Mouse (Mus musculus) neural tube, embryonic 14.5 days (tissue): ENCODE data around the gene Nav2. TPM values are rescaled to one million over a fixed set of nuclear protein-coding genes. Genes with fewer than 3 reads are reported as not detected.
A peak's percentile ranks its signal among the peaks of the same experiment; 100 is the strongest.

Source experiments
- ATAC-seq: fragments of 200-750 bp; cut with Nextera tagmentation; 2 replicates; pipeline ENCODE4 v1.8.0; 2017; ENCODE audit warnings: low read depth, mild to moderate bottlenecking, moderate TSS enrichment, moderate library complexity
- H3K27ac ChIP-seq: fragments of 300-500 bp; sonication (generic); 2 replicates; pipeline ENCODE4 v1.5.1; 2014; ENCODE audit warnings: low read depth, mild to moderate bottlenecking, control low read depth, low read length, moderate library complexity, mixed read lengths
- H3K27me3 ChIP-seq: fragments of 300-500 bp; sonication (generic); 2 replicates; pipeline ENCODE4 v1.6.1; 2014; ENCODE audit warnings: low read length; ENCODE audit not compliant: control insufficient read depth, insufficient read depth
- H3K36me3 ChIP-seq: fragments of 300-500 bp; sonication (generic); 2 replicates; pipeline ENCODE4 v1.6.1; 2014; ENCODE audit warnings: low read length, mixed read lengths; ENCODE audit not compliant: control insufficient read depth, insufficient read depth
- H3K4me1 ChIP-seq: fragments of 300-500 bp; sonication (generic); 2 replicates; pipeline ENCODE4 v1.6.1; 2014; ENCODE audit warnings: low read length; ENCODE audit not compliant: control insufficient read depth, insufficient read depth
- H3K4me2 ChIP-seq: fragments of 300-500 bp; sonication (generic); 2 replicates; pipeline ENCODE4 v1.6.1; 2014; ENCODE audit warnings: mild to moderate bottlenecking, low read depth, low read length, control low read depth
- H3K4me3 ChIP-seq: fragments of 300-500 bp; sonication (generic); 2 replicates; pipeline ENCODE4 v1.5.1; 2014; ENCODE audit warnings: low read depth, low read length, control low read depth, mixed read lengths
- H3K9ac ChIP-seq: fragments of 300-500 bp; sonication (generic); replicated peaks from 2 replicates; pipeline ENCODE4 v1.6.1; 2014; ENCODE audit warnings: low read depth, mild to moderate bottlenecking, control low read depth, low read length, mixed read lengths
- H3K9me3 ChIP-seq: fragments of 300-500 bp; sonication (generic); 2 replicates; pipeline ENCODE4 v1.6.1; 2016; ENCODE audit warnings: low read length; ENCODE audit not compliant: control insufficient read depth
- WGBS: fragments of 180-500 bp; shearing (Covaris S2); extraction: QIAGEN DNeasy Blood & Tissue Kit; methylation state at CpG from one replicate; pipeline ENCODE4 v1.1.7; 2014; 5-methylcytosine and 5-hydroxymethylcytosine counted together
- polyA plus RNA-seq: library from polyadenylated mRNA; unstranded; fragments of >200 nt; fragmentation: Nextera tagmentation; extraction: Ambion mirVana; gene quantifications from 2 replicates; pipeline ENCODE4 v1.2.1, GENCODE M21; 2014

Gene Nav2
- polyA plus RNA-seq, 1 experiment from 2014 or later = 36.5 TPM

DNA sequence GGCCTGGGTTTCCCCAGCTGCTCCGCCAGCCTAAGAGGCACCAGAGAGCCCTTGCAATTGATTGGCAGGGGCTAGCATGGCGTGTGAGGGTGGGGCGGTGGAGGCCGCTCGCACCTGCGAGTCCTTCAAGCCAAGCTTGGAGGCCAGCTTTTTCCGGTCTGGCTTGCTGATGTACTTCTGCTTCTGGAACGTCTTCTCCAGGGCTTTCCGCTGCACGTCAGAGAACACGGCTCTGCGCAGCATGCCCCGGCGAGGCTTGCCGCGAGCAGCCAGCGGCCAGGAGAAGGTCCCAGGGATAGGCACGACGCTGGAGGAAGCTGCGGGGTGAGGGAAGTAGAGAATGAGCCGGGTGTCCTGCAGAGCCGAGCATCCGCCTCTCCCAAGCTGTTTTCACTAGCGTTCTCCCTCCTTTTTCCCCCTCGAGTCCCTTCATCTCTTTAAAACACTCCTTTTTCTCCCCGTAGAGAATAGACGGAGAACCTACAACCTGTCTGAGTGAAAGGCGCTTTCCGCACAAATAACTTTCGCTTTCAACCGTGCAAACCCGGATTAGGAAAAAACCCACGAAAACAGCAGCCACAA lies 725.0 kb downstream of the Nav2 start:
- Histone ChIP-seq H3K4me1 (0 out of 2 replicates have a peak, but pooled peaks cover 9% of the 10 kb centered on the region), H3K27ac (no peak overlapping the region), H3K36me3 (no peaks in the 10 kb centered on the region), H3K27me3 (peaks cover 63% of the 10 kb centered on the region), H3K9ac (no peak overlapping the region), H3K4me3 (peak overlapping the region; percentile 5; the same call in 1 of the 2 replicates), H3K9me3 (no peaks in the 10 kb centered on the region), H3K4me2 (peak overlapping the region; percentile 32; the same call in 1 of the 2 replicates)
- WGBS = under 1% methylated on average over 33 of the region's 33 CpGs
- ATAC-seq = peak; percentile 15; the same call in 1 of the 2 replicates

DNA sequence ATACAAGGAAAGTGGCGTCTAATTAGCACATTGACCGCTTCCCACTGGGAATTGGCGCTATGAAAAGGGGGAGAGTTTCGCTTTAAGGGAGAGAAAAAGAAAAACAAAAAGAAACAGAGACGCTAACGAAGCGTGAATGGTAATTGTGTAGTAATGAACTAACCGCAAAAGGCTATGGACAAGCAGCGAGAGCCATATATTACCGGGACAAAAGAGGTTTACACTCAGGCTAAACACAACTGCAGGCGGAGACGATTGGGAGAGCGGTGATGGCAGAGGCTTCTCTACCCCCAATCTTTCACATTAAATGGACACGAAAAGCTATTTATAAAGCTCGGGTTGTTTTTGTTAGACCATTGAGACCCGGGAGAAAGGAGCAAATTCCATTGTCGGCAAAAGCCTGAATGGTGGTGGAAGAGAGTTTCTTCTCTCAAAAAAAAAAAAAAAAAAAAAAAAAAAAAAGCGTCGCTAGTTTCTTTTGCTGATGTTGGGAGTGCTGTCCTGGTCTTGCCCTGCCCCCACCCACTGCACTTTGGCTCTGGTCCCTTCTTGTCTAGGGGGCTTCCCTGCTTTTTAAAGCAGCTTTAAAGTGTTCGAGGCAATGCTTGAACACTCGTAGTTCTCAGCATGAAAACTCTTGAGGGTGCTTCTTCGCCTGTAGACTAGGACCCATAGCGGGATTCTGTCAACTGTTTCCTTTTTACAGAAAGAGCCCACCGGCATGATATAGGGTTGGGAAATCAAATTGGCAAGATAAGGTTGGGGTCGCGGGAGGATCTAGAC lies 726.0 kb downstream of the Nav2 start:
- H3K9ac ChIP-seq = no peak overlapping the region
- peaks cover 64% of the 10 kb centered on the region for H3K27me3 ChIP-seq
- H3K4me2 ChIP-seq = no peak overlapping the region
- 0 out of 2 replicates have a peak, but pooled peaks cover 9% of the 10 kb centered on the region for H3K4me1 ChIP-seq
- H3K27ac ChIP-seq = no peak overlapping the region
- 0% methylated on average over 26 of the region's 26 CpGs for WGBS
- H3K36me3 ChIP-seq = no peaks in the 10 kb centered on the region
- H3K9me3 ChIP-seq = no peaks in the 10 kb centered on the region
- H3K4me3 ChIP-seq = no peak overlapping the region
- peak; percentile 36; the same call in 1 of the 2 replicates for ATAC-seq

DNA sequence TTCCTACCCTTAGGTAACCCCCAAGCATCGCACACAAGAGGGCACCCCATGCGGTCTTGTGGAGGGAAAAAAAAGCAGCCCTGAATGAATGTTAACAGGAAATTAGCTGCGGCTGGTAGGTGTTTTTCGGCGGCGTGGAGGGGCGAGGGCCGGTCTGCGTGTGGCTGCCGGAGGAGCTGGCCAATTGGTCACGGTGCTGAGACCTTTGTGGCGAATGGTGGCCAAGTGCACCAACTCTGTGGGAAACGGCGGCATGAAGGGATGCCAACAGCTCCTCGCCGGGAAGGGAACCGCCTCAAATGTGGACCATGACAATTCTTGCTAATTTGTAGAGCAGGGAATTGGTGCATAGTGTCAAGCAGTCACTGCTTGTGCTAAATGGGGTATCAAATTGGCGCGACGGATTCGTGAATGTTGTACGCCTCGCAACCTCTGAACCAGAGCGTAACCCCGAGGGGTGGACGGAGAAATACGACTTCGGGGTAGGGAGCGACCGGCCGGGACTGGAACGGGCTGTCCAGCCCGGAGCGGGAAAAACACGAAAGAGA lies 726.6 kb downstream of the Nav2 start:
- no peak overlapping the region for H3K9ac ChIP-seq
- H3K27ac ChIP-seq = no peak overlapping the region
- peaks cover 66% of the 10 kb centered on the region for H3K27me3 ChIP-seq
- ATAC-seq = peak; percentile 25; the same call in 1 of the 2 replicates
- H3K4me3 ChIP-seq = no peak overlapping the region
- H3K4me1 ChIP-seq = 0 out of 2 replicates have a peak, but pooled peaks cover 9% of the 10 kb centered on the region
- H3K9me3 ChIP-seq = no peaks in the 10 kb centered on the region
- no peak overlapping the region for H3K4me2 ChIP-seq
- under 1% methylated on average over 35 of the region's 35 CpGs for WGBS
- no peaks in the 10 kb centered on the region for H3K36me3 ChIP-seq

DNA sequence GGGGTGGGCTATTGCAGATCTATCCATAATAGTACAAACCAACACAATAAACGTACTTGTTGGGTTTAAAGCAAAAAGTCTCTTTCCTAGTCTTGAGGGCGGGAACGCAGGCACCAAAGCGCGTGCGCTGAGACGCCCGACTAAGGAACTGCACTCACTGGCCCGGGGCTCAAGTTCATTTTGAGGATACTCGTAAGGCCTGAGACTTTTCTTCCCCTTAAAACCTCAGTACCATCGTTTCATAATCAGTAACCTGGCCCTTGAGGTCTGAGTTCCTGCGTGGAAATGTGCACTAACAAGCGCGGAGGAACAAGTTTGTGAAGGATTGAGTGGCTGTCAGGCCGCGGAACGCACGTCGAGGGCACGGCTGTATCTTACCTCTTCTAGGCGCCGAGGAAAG lies 727.5 kb downstream of the Nav2 start:
- Histone ChIP-seq H3K4me2 (no peak overlapping the region), H3K27me3 (peaks cover 66% of the 10 kb centered on the region), H3K9ac (no peak overlapping the region), H3K4me3 (no peak overlapping the region), H3K36me3 (no peaks in the 10 kb centered on the region), H3K4me1 (0 out of 2 replicates have a peak, but pooled peaks cover 9% of the 10 kb centered on the region), H3K27ac (no peak overlapping the region), H3K9me3 (no peaks in the 10 kb centered on the region)
- ATAC-seq = no peak
- WGBS = under 1% methylated on average over 22 of the region's 22 CpGs

DNA sequence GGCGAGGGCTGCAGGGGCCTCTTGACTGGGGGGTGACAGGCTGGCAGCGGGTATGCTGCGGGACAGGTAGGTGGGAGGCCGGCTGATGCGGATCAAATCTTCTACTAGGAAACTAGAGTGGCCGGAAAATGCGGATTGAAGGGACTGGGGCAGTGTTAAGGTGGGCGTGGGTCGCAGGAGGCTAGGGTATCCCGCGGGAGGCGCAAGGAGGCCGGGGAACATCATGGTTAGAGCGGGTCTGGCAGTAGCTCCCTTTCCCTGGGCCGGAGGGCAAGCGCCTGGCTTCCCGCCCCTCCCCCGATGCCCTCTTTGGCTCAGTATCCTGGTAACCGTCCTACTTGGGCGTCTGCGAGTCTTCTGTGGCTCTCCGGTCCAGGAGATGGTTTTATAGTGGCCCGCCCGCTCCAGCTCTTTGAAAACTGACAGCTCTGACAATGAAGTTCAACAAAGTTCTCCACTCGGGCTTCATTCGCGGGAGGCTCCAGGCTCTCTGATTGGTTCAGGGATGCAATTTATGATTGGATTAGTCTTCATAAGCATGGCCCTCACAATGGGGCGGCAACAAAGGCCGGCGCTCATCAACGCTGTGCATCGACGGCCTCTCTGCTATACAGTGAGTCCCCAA lies 728.1 kb downstream of the Nav2 start, which contains the start of gene Dbx1:
TSS of gene Dbx1 (minus strand) at position 359 of the 625 bp plus-strand sequence.
- WGBS = under 1% methylated on average over 33 of the region's 33 CpGs
- Histone ChIP-seq H3K27ac (no peak within 1 kb of the TSS), H3K27me3 (peaks cover 62% of the 10 kb centered on the region), H3K4me2 (no peak within 1 kb of the TSS), H3K4me1 (0 out of 2 replicates have a peak, but pooled peaks cover 9% of the 10 kb centered on the region), H3K4me3 (no peak within 1 kb of the TSS), H3K9me3 (no peaks in the 10 kb centered on the region), H3K9ac (no peak within 1 kb of the TSS), H3K36me3 (no peaks in the 10 kb centered on the region)
- ATAC-seq = no peak

DNA sequence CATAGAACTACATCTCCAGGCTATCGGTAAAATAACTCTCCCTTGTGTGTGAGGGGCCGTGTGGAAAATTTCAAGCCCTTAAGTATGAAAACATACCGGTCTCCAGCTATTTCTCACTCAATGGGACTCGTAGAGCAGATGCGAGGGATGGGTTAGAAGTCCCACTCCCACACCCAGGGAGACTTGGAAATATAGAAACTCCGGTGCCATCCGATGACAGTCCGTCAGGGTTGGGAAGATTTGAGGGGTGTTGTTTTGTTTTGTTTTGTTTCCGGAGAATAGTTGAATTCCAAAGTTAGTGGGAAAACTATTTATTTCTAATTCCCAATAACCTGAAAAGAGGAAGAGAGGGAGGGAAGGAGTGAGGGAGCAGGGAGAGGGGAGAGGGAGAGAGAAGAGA lies 728.8 kb downstream of the Nav2 start:
- no peaks in the 10 kb centered on the region for H3K9me3 ChIP-seq
- ATAC-seq = no peak
- peaks cover 62% of the 10 kb centered on the region for H3K27me3 ChIP-seq
- no peaks in the 10 kb centered on the region for H3K36me3 ChIP-seq
- WGBS = 1% methylated on average over 9 of the region's 9 CpGs
- H3K27ac ChIP-seq = no peak overlapping the region
- H3K4me1 ChIP-seq = 0 out of 2 replicates have a peak, but pooled peaks cover 9% of the 10 kb centered on the region
- no peak overlapping the region for H3K4me3 ChIP-seq
- H3K9ac ChIP-seq = no peak overlapping the region
- no peak overlapping the region for H3K4me2 ChIP-seq

DNA sequence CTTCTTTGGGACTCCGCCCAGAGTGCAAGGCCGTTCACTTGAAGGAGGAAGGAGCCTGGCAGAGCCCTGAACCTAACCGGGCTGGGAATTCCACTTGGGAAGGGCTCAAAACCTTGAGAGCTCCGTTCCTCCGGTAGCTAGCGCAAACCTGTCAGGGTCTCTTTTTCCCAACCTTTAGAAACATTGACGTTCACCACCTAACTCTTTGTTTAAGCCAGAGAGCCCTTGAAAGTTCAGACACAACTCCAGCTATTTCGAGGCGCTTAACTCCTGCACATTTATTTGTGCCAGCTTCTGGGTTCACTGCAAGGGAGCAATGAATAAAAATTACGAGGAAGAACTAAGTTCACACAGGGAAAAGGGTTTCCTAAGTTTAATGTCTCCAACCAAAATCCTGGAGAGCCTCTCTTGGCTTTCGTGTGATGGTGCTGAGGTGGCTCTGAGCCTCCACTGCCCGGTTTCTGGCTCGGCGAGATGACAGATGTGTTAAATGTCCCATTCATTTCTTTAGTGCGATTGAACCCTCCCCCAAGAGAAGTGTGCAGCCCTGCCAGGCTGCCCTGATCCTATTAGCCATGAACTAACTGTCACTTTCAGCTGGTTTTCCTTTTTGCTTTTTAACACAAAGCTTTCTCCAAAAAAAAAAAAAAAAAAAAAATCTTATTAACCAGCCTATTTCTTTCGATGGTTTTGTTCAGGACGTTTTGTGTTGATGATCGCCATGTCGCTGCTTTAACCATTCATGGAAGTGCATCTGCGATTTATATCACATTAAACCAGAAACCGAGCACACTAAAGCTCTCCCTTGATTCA lies 729.5 kb downstream of the Nav2 start:
- H3K27me3 ChIP-seq = peaks cover 60% of the 10 kb centered on the region

More for the DNA sequence above, 729.5 kb downstream of the Nav2 start:
- Histone ChIP-seq H3K9me3 (no peaks in the 10 kb centered on the region), H3K4me1 (0 out of 2 replicates have a peak, but pooled peaks cover 9% of the 10 kb centered on the region), H3K4me3 (no peak overlapping the region), H3K4me2 (no peak overlapping the region), H3K27ac (no peak overlapping the region), H3K36me3 (no peaks in the 10 kb centered on the region), H3K9ac (no peak overlapping the region)
- ATAC-seq = no peak
- whole genome bisulfite sequencing = under 1% methylated on average over 21 of the region's 21 CpGs
